Mouse (Mus musculus) testis, adult 2 months (tissue): ENCODE data around the gene Grin2a. TPM values are rescaled to one million over a fixed set of nuclear protein-coding genes. Genes with fewer than 3 reads are reported as not detected.

Experiments
- H3K27ac ChIP-seq: fragments of 200-500 bp; 2 replicates; pipeline ENCODE4 v1.5.1; 2012; ENCODE audit warnings: low read depth, low read length; ENCODE audit not compliant: control insufficient read depth, insufficient read depth
- H3K27me3 ChIP-seq: fragments of 200-500 bp; 2 replicates; pipeline ENCODE4 v1.6.1; 2012; ENCODE audit warnings: mild to moderate bottlenecking, low read length, moderate library complexity; ENCODE audit not compliant: control insufficient read depth, insufficient read depth
- H3K36me3 ChIP-seq: fragments of 200-500 bp; 2 replicates; pipeline ENCODE4 v1.6.1; 2012; ENCODE audit warnings: mild to moderate bottlenecking, low read length; ENCODE audit not compliant: control insufficient read depth, insufficient read depth
- H3K4me1 ChIP-seq: fragments of 200-500 bp; 2 replicates; pipeline ENCODE4 v1.6.1; 2012; ENCODE audit warnings: low read length; ENCODE audit not compliant: control insufficient read depth, insufficient read depth
- H3K4me3 ChIP-seq: fragments of 200-500 bp; 2 replicates; pipeline ENCODE4 v1.5.1; 2012; ENCODE audit warnings: low read depth, mild to moderate bottlenecking, low read length, moderate library complexity, mixed read lengths; ENCODE audit not compliant: control insufficient read depth
- CTCF ChIP-seq: fragments of 200-500 bp; IDR thresholded peaks from 2 replicates; pipeline ENCODE4 v1.5.1; 2012; ENCODE audit warnings: low read depth, mild to moderate bottlenecking, inconsistent platforms, low read length, moderate library complexity; ENCODE audit not compliant: control insufficient read depth, insufficient read depth, insufficient replicate concordance
- POLR2A ChIP-seq: fragments of 200-500 bp; IDR thresholded peaks from 2 replicates; pipeline ENCODE4 v1.6.1; 2012; ENCODE audit warnings: low read depth, mild to moderate bottlenecking, inconsistent platforms, low read length, moderate library complexity; ENCODE audit not compliant: control insufficient read depth
- polyA plus RNA-seq: library from polyadenylated mRNA; depleted of rRNA; stranded (reverse); fragments of >200 nt; gene quantifications from 2 replicates; pipeline ENCODE4 v1.2.3, GENCODE M21; 2012

Grin2a gene
- polyA plus RNA-seq, 1 experiment: 0.27 TPM

DNA sequence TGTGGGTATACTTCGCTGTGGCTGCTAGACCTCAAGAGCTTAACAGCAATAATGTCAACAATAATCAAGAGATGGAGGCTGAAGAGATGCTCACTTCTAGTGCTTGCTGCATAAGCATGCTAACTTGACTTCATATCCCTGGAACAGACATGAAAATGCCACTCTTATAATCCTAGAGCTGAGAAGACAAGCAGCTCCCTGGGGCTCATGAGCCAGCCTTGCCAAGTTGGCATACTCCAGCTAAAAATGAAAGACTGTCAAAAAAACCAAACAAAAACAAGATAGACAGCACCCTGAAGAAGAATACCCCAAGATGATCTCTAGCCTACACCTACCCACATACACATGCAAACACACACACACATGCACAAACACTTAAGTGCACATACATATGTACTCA lies 95.2 kb downstream of the Grin2a start:
- H3K27ac ChIP-seq: no peak overlapping the region
- no peaks in the 10 kb centered on the region for H3K27me3 ChIP-seq
- H3K36me3 ChIP-seq: no peaks in the 10 kb centered on the region
- H3K4me1 ChIP-seq: no peaks in the 10 kb centered on the region
- TF ChIP-seq POLR2A (no peak), CTCF (no peak)
- no peak overlapping the region for H3K4me3 ChIP-seq

DNA sequence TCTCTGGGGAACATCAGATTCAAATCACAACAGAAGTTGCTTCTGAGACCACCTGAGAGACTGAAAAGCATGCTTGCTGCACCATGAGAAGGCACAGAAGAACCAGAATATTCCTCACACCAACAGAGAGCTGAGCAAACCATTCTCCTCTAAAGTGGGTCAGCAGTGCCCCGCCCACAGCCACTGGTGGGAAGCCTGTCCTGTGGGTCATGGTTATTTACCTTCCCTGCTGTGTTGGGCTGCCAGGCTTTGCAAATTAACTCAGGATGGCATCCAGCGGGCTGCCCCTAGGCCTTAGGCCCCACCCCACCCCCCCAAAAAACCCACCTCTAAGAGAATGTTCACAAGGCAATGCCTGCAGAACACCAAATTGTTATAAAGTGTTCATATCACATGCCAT lies 96.2 kb downstream of the Grin2a start:
- Histone ChIP-seq H3K27me3 (no peaks in the 10 kb centered on the region), H3K4me1 (no peaks in the 10 kb centered on the region), H3K36me3 (no peaks in the 10 kb centered on the region), H3K27ac (no peak overlapping the region), H3K4me3 (no peak overlapping the region)
- no peak for TF ChIP-seq POLR2A
- TF ChIP-seq CTCF: no peak

DNA sequence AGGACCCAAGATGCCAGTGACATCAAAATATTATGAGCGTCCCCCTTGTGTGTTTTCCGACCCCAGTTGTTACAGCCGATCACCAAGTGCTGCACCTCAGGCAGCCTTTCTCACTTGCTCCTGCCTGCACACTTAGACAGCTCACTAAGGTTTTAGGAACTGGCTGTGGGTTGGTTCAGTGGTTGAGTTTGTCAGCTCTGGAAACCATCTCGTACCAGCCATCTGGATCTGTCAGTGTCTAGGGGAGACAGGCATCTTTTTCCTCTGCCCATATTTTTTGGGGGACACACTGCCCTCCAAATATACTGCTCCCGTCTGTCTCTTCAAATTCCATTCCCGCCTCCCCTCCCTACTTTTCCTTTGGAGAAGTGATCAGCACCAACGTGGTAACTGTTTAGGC lies 99.8 kb downstream of the Grin2a start:
- no peak overlapping the region for H3K4me3 ChIP-seq
- H3K36me3 ChIP-seq: no peaks in the 10 kb centered on the region
- TF ChIP-seq CTCF: no peak
- TF ChIP-seq POLR2A: no peak
- H3K27me3 ChIP-seq: no peaks in the 10 kb centered on the region
- H3K27ac ChIP-seq: no peak overlapping the region
- no peaks in the 10 kb centered on the region for H3K4me1 ChIP-seq

DNA sequence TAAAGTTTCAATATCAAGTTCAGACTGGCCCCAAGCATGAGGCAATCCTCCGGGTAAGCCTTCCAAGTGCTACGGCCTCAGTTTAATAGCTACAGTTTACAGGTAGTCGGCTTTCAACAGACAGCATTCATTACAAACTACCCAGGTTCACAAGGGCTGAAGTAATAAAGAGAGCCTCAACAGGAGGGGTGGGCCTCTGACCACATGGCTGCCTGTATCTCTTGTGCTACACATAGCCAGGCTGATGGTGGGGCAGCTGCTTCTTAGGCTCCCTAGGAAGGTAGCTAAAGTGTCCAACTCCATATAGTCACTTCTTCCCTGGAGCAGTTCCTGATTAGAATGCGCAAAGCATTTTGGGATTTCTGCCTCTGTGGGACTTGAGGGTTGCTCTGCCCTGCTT lies 109.2 kb downstream of the Grin2a start:
- no peaks in the 10 kb centered on the region for H3K4me1 ChIP-seq
- H3K27me3 ChIP-seq: no peaks in the 10 kb centered on the region
- no peak overlapping the region for H3K4me3 ChIP-seq
- TF ChIP-seq POLR2A (no peak), CTCF (no peak)
- no peak overlapping the region for H3K27ac ChIP-seq
- H3K36me3 ChIP-seq: no peaks in the 10 kb centered on the region

DNA sequence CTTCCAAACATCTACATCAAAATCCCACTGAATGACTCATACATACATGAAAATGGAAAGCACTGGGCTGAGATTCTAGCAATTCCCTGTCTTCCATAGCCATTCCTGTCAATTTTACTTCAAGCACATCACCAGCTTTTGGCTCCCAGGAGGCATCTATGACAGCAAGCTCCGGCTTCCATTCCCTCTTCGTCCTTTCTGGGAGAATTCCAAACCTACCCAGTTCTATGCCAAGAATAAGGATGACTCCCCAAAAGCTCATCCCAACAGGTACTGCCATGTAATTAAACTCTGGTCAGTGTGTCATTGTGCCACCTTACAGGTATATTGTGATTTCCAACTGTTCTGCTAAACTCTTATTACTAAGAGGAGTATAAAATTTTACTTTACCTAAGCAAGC lies 111.2 kb downstream of the Grin2a start:
- Histone ChIP-seq H3K27ac (no peak overlapping the region), H3K4me3 (no peak overlapping the region), H3K36me3 (no peaks in the 10 kb centered on the region), H3K4me1 (no peaks in the 10 kb centered on the region), H3K27me3 (no peaks in the 10 kb centered on the region)
- TF ChIP-seq CTCF (no peak), POLR2A (no peak)

DNA sequence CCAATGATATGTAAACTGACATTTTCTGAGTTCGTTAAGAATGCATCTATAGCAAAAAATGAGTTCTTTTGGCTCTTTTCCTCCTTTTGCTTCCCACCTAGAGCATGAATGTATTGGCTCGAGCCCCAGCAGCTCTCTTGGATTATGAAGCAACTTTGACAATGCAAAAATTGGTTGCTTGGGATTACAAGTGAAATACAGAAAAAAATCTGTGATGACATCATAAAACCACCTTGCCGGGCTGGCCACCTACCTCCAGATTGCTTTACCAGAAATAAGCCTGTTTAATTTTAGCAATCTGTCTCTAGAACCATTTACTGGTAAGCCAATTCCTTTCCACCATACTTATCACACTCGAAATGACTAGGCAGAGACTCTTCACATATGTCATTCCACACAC lies 112.9 kb downstream of the Grin2a start:
- no peak overlapping the region for H3K4me3 ChIP-seq
- H3K27ac ChIP-seq: no peak overlapping the region
- TF ChIP-seq CTCF: no peak
- no peak for TF ChIP-seq POLR2A
- no peaks in the 10 kb centered on the region for H3K27me3 ChIP-seq
- no peaks in the 10 kb centered on the region for H3K36me3 ChIP-seq
- no peaks in the 10 kb centered on the region for H3K4me1 ChIP-seq

DNA sequence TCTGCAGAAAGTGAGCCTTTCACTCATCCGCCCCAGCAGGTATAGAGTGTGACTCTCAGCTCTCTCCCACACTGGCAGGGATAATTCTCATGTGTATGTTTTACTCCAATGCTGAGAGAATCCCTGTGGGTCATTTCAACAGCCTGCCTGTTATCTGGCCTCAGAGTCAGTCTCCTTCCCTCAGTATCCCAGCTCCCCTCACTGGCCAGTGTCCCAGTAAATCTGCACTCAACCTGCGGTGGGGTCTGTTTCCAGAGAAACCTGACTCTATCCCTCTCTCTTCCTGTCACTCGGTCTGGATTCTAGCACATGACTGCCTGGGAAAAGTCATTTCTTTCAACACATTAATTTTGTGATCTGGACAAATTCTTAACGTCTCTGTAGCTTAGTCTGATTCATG lies 122.4 kb downstream of the Grin2a start:
- H3K36me3 ChIP-seq: no peaks in the 10 kb centered on the region
- no peak overlapping the region for H3K4me3 ChIP-seq
- no peak for TF ChIP-seq POLR2A
- TF ChIP-seq CTCF: no peak
- H3K27ac ChIP-seq: no peak overlapping the region
- no peaks in the 10 kb centered on the region for H3K4me1 ChIP-seq
- no peaks in the 10 kb centered on the region for H3K27me3 ChIP-seq

DNA sequence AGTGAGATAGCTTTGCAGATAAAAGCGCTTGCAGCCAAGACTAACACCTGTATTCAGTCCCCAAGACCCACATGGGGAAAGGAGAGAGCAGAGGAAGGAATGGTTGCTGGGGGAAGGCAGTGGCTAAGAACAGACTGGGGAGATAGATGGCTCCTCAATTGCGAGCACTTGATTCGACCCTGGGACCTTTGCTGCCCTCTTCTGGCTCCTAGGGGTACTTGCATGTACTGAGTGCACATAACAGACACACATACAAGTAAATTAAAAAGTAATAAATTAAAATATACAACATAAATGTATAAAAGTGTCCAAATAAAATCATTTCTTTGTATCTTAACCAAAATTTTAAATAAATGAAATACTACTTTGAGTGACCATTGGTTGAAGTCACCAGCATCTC lies 129.7 kb downstream of the Grin2a start:
- no peak overlapping the region for H3K27ac ChIP-seq
- no peak overlapping the region for H3K4me3 ChIP-seq
- no peaks in the 10 kb centered on the region for H3K4me1 ChIP-seq
- no peaks in the 10 kb centered on the region for H3K27me3 ChIP-seq
- no peaks in the 10 kb centered on the region for H3K36me3 ChIP-seq
- TF ChIP-seq CTCF: 0 out of 2 replicates have a peak, but pooled peaks have one; percentile 23
- no peak for TF ChIP-seq POLR2A
